In the genomic region with DNA sequence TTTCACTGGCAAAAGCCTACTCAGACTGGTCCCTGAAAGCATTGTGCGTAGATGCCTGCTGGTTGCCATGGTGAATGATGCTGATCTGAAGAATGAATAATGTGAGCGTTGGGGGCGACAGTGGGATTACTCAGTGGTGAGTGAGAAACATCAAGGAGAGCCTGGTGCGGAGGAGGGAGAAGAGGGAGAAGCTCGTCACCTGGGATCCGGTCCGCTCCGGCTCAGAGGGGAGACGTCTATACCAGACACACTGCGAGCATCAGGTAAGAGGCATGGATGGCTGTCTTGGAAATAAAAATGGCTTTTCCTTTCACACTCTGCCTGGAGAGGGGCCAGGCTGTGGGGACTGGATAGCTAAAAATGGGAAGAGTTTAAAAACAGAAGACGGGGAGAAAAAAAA, we compare ENCODE assay signal across 12 mouse cellular contexts. TPM values are rescaled to one million over a fixed set of nuclear protein-coding genes. Genes with fewer than 3 reads are reported as not detected.
DNase-seq lines count a peak whose midpoint lies in the region; ATAC-seq and TF ChIP-seq lines count a peak whose summit lies in the region.
"Had no signal": no experiment of that assay in that cellular context is flagged by ENCODE, and none has a peak within 500 bp of the region (broad histone marks: within the 10 kb centered on the region; RNA-seq: fewer than 3 reads in every experiment).

TSS of gene Fndc9 (plus strand) at position 198 of the 400 bp plus-strand sequence.

- peak within 1 kb of the TSS; percentile 73; the same call in 1 of the 2 replicates for H3K27ac ChIP-seq in hindbrain, postnatal 0 days
- peak within 1 kb of the TSS; percentile 84 for H3K27ac ChIP-seq in midbrain, embryonic 13.5 days
- H3K27ac ChIP-seq in heart, adult 2 months, result no peak within 1 kb of the TSS
- H3K27ac ChIP-seq: kidney, embryonic 15.5 days; liver, embryonic 15.5 days; stomach, embryonic 15.5 days had no signal

- peaks cover 18% of the 10 kb centered on the region for H3K36me3 ChIP-seq in hindbrain, postnatal 0 days (ENCODE audit: insufficient read depth, low read length)
- peaks cover 64% of the 10 kb centered on the region for H3K36me3 ChIP-seq in midbrain, embryonic 13.5 days
- H3K36me3 ChIP-seq in heart, adult 2 months (ENCODE audit: control insufficient read depth, insufficient read depth, low read length), result no peaks in the 10 kb centered on the region
- H3K36me3 ChIP-seq: stomach, embryonic 15.5 days had no signal

- 23% methylated on average over 11 of the region's 11 CpGs for WGBS in hindbrain, postnatal 0 days
- WGBS in midbrain, embryonic 13.5 days, result 14% methylated on average over 11 of the region's 11 CpGs
- 79% methylated on average over 11 of the region's 11 CpGs for WGBS in heart, adult 2 months

- H3K4me2 ChIP-seq in hindbrain, postnatal 0 days (ENCODE audit: low read depth, low read length), result no peak within 1 kb of the TSS
- H3K4me2 ChIP-seq in midbrain, embryonic 13.5 days (replicated peaks), result peak within 1 kb of the TSS; percentile 41
- H3K4me2 ChIP-seq: kidney, embryonic 15.5 days; liver, embryonic 15.5 days; stomach, embryonic 15.5 days had no signal

- H3K4me1 ChIP-seq in hindbrain, postnatal 0 days (ENCODE audit: insufficient read depth, low read length), result 0 out of 2 replicates have a peak, but pooled peaks cover 3% of the 10 kb centered on the region
- peaks cover 25% of the 10 kb centered on the region for H3K4me1 ChIP-seq in midbrain, embryonic 13.5 days (replicated peaks)
- no peaks in the 10 kb centered on the region for H3K4me1 ChIP-seq in heart, adult 2 months (ENCODE audit: control insufficient read depth, insufficient read depth, low read length)
- H3K4me1 ChIP-seq: stomach, embryonic 15.5 days had no signal

- no peaks in the 10 kb centered on the region for H3K79me2 ChIP-seq in heart, adult 2 months (replicated peaks; ENCODE audit: control insufficient read depth, insufficient read depth, low read length)

- TF ChIP-seq EP300 in heart, adult 2 months (IDR thresholded peaks at IDR 0.05; ENCODE audit: insufficient read depth, low read depth, low read length), result no peak

- no peak within 1 kb of the TSS for H3K4me3 ChIP-seq in hindbrain, postnatal 0 days (ENCODE audit: low read length)
- H3K4me3 ChIP-seq in midbrain, embryonic 13.5 days (replicated peaks), result peak within 1 kb of the TSS; percentile 16
- no peak within 1 kb of the TSS for H3K4me3 ChIP-seq in heart, adult 2 months
- H3K4me3 ChIP-seq: kidney, embryonic 15.5 days; liver, embryonic 15.5 days; myocyte; stomach, embryonic 15.5 days had no signal

- intact Hi-C loops in left cerebral cortex, postnatal 4 days (cut with DNase I), result no loop called here
- intact Hi-C loops in heart, adult 2 months (cut with DNase I), result no loop called here

- TF ChIP-seq POLR2A in heart, adult 2 months (IDR thresholded peaks at IDR 0.05; ENCODE audit: insufficient read depth, low read depth, low read length), result no peak

- no peak for TF ChIP-seq CTCF in hindbrain, postnatal 0 days (IDR thresholded peaks at IDR 0.05; ENCODE audit: low read depth)
- TF ChIP-seq CTCF in heart, adult 2 months (IDR thresholded peaks at IDR 0.05), result no peak

- 0 out of 2 replicates have a peak within 1 kb of the TSS, but pooled peaks have one; percentile 21 for H3K9ac ChIP-seq in hindbrain, postnatal 0 days (replicated peaks; ENCODE audit: low read length)
- peak within 1 kb of the TSS; percentile 49; the same call in 1 of the 2 replicates for H3K9ac ChIP-seq in midbrain, embryonic 13.5 days (replicated peaks)
- no peak within 1 kb of the TSS for H3K9ac ChIP-seq in heart, adult 2 months (ENCODE audit: low read depth, low read length)
- H3K9ac ChIP-seq: kidney, embryonic 15.5 days; liver, embryonic 15.5 days; stomach, embryonic 15.5 days had no signal

- peak; percentile 80 for DNase-seq in left cerebral cortex, adult 11 months (ENCODE audit: low spot score)
- DNase-seq in left cerebral cortex, postnatal 4 days, result no peak
- peak; percentile 72 for DNase-seq in hindbrain, postnatal 0 days (ENCODE audit: low spot score)
- DNase-seq in right cerebral cortex, postnatal 36 days (ENCODE audit: low spot score in 2 of 2), result peak; percentile 84 to 92
- DNase-seq in cerebellum, postnatal 36 days, result no peak
- no peak for DNase-seq in heart, adult 2 months
- no peak for DNase-seq in lung, postnatal 36 days

- H3K9me3 ChIP-seq in hindbrain, postnatal 0 days (ENCODE audit: low read length), result no peaks in the 10 kb centered on the region
- H3K9me3 ChIP-seq in midbrain, embryonic 13.5 days, result no peaks in the 10 kb centered on the region
- H3K9me3 ChIP-seq: kidney, embryonic 15.5 days; liver, embryonic 15.5 days; stomach, embryonic 15.5 days had no signal

- no peaks in the 10 kb centered on the region for H3K27me3 ChIP-seq in hindbrain, postnatal 0 days (ENCODE audit: insufficient read depth, low read length)
- no peaks in the 10 kb centered on the region for H3K27me3 ChIP-seq in midbrain, embryonic 13.5 days
- H3K27me3 ChIP-seq in heart, adult 2 months (ENCODE audit: control insufficient read depth, insufficient read depth, low read length), result no peaks in the 10 kb centered on the region
- H3K27me3 ChIP-seq: kidney, embryonic 15.5 days; liver, embryonic 15.5 days; stomach, embryonic 15.5 days had no signal

- ATAC-seq in hindbrain, postnatal 0 days, result peak; percentile 81
- ATAC-seq in midbrain, embryonic 13.5 days, result peak; percentile 89

RNA-seq across cellular contexts. Expression of gene Fndc9, which starts in this region (rescaled TPM):
- total RNA-seq in left cerebral cortex, postnatal 4 days (2021), result 1 to 10 TPM; 5.6 to 9.8 TPM
- 1.8 and 2.2 TPM in 2 replicates for total RNA-seq in hindbrain, postnatal 0 days (2014; rRNA removed)
- polyA plus RNA-seq in hindbrain, postnatal 0 days (2015; fragmentation: Nextera tagmentation; extraction: Ambion mirVana), result 3.8 and 5.0 TPM in 2 replicates
- polyA plus RNA-seq in midbrain, embryonic 13.5 days (2015; fragmentation: Nextera tagmentation; extraction: Ambion mirVana), result 4.6 and 5.9 TPM in 2 replicates
- total RNA-seq in heart, adult 2 months (2021), result not detected
- polyA plus RNA-seq in heart, adult 2 months (2012; rRNA removed), result not detected in 2 replicates

Comparison
In these comparisons a context has a peak if more than half of its experiments do, and no peak if none do; other contexts are left out.
1. DNase-seq: peak in left cerebral cortex, adult 11 months (single experiment), hindbrain, postnatal 0 days (single experiment) and right cerebral cortex, postnatal 36 days (2 of 2); none in left cerebral cortex, postnatal 4 days (single experiment), cerebellum, postnatal 36 days (0 of 2), heart, adult 2 months (0 of 2) and lung, postnatal 36 days (single experiment).